Mouse (Mus musculus) spleen, postnatal 4 days (tissue): ENCODE measurements around the gene Spdye4c.

Experiments used
- DNase-seq, 2 experiments: peaks; one replicate each; pipeline ENCODE4 v3.0.0; 2022; ENCODE audit warnings: low spot score in 2 of 2

The Spdye4c gene

GRCm38 (mm10) chr2:128601534-128601933 lies 10.5 kb downstream of the Spdye4c start:
- no peak for DNase-seq

- no peak for DNase-seq
These were observed 18.3 kb downstream of the Spdye4c start for GRCm38 (mm10) chr2:128609286-128609685.

DNA sequence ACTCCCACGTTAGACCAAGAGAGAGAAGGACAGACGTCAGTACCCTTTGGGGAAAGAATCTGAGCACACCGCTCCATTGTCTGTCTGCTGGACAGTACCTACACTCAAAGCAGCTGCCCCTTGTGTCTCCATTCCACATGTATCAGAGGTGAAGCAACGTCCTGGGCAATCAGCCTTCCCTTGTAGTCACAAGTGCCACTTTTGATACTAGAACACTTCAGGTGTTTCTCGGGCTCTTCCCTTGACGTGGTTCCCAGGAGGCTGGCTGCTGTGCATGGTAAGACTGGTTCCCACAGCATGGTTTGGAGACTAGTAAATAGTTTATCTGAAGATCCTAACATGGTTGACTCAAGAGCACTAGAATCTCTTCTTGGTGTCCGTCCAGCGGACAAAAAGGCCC lies 20.2 kb downstream of the Spdye4c start:
- no peak for DNase-seq

DNA sequence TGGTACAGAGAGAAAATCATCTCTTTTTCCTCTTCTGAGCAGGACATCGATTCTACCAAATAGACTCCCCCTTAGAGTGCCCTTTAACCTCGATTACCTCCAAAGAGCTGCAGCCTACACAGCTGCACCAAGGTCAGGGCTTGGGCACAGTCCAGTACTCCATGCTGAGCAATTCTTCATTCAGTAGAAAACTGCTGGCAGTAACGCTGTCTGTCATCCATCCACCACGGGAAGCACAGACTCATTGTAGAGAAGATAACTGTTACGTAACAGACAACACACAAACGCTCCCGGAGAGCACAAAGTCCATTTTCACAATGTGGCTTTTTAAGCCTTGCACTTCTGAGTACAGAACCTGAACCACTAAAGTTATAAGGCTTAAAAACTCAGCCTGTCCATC lies 21.3 kb downstream of the Spdye4c start:
- DNase-seq: no peak

GRCm38 (mm10) chr2:128613365-128613764 lies 22.4 kb downstream of the Spdye4c start:
- no peak for DNase-seq

GRCm38 (mm10) chr2:128615366-128615765 lies 24.4 kb downstream of the Spdye4c start:
- DNase-seq: no peak

DNA sequence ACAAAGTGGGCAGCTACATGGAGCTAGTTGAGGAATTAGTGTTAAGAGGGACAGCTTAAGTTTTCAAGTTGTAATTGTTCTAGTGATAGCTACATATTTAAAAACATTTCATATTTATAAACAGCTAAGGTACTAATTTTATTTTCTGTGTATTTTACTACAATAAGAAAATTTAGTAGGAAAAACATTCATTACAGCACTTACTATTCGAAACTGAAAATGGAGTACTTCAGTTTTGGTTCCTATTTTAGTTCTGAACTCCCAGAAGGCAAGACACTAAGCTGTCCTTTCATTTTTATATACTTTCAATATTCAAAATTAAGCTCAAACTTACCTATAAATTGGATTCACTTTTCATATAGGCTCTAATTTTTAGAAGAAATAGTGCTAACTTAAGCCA lies 29.6 kb downstream of the Spdye4c start:
- no peak for DNase-seq
